Mouse (Mus musculus) thymus, adult 18-20 months (tissue): ENCODE measurements at regions not wholly inside any gene's neighbourhood (a gene's known extent, or its start where the extent isn't known, plus 50 kb on each side); places are given as distances from the start of the nearest gene placed in this dataset.

Source experiments
- DNase-seq, 2 experiments: peaks; one replicate each; pipeline ENCODE4 v3.0.0; 2022; ENCODE audit warnings: mixed read lengths in 2 of 2

GRCm38 (mm10) chr8:126737032-126737431 is 143.2 kb upstream of the Irf2bp2 start:
- no peak for DNase-seq

GRCm38 (mm10) chr8:126736441-126736962 is 142.7 kb upstream of the Irf2bp2 start:
- DNase-seq: no peak

DNA sequence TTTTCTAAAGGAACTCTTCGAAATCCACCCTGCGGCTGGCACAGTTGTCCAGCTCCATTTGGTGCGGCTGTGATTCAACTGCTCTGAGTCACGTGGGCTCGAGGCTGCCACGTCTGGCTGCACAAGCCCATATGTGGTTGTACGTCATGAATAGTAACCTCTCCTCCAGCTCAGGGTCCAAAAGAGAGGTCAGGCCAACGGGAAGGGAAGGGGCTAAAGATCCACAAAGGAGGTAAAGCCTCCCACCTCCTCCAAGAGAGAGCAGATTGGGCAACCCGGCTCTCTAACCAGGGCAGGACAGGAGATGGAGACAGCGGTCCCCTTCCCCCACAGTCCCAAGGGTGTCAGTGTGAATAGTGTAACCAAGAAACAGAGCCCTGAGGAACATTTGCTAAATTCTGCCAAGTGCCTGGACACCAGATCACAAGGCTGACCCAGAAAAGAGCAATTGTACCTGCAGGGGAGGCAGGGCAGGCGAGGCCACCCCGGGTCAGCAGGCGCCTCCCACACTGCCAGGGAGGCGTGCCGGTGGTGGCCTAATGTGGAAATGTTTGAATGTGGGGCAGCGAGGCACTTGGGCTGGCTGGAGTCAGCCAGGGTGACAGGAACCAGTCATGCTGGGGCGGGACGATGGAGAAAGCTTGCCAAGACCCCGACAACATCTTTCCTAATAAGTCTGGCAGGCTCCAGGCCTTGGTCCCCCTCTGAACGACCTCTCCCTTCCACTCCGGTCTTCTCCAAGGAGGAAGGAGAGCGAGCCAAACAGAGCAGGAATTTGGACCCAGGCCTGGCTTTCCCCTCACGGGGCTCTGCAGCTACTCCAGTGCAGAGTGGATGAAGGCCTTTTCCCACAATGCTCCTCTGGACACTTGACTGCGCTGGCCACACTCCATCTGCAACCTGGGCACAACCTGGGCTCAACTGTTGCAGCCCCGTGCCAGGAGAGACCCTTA is 142.0 kb upstream of the Irf2bp2 start:
- DNase-seq: peak; percentile 21 to 32

DNA sequence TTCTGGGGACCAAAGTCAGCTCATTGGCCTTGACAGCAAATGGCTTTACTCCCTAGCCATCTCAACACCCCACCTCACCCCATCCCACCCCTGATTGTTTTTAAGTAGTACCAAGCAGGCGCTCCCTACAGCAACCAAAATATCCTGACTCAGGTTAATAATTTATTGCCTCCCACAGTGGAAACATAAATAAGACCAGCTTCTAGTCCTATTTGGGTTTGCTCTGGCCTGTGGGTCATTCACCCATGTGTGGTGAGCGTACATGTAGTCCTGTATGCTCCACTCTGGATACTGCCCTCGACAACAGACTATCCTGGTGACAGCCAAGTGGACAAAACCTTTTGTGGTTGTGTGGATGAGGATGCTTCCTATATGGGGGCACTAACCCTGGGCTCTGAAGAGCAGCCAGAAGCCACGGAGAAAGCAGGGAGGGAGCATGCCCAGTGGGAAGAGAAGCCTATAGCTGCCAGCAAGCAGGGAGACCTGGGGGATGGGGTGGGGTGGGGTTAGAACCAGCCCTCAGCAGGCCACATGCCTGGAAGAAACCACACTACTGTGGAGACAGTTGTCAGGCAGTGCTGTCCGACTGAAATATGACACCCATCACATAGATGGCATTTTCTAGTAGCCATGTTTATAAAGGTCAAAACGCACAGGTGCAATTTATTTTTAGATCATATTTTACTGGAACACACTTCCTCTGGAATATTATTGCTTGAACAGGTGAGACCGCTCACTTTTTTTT is 141.1 kb upstream of the Irf2bp2 start:
- no peak for DNase-seq

DNA sequence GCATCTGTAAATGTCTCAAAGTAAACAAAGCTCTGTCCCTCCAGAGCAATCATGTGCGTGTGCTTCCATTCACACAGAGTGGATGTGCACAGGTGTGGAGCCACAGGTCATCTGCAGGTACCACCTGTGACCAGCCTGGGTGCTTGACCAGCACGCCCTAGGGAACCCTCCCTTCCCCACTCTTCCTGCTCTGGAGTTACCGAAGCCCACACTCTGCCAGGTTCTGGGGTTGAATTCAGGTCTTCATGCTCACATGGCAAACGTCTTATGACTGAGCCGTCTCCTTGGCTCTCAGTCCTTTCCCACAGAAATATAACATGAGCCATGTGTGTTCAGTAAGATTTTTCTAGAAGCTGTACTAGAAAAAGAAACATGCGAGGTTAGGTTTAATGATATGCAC is 140.0 kb upstream of the Irf2bp2 start:
- DNase-seq: no peak

- no peak for DNase-seq
These were observed 139.5 kb upstream of the Irf2bp2 start for GRCm38 (mm10) chr8:126733307-126733706.

DNA sequence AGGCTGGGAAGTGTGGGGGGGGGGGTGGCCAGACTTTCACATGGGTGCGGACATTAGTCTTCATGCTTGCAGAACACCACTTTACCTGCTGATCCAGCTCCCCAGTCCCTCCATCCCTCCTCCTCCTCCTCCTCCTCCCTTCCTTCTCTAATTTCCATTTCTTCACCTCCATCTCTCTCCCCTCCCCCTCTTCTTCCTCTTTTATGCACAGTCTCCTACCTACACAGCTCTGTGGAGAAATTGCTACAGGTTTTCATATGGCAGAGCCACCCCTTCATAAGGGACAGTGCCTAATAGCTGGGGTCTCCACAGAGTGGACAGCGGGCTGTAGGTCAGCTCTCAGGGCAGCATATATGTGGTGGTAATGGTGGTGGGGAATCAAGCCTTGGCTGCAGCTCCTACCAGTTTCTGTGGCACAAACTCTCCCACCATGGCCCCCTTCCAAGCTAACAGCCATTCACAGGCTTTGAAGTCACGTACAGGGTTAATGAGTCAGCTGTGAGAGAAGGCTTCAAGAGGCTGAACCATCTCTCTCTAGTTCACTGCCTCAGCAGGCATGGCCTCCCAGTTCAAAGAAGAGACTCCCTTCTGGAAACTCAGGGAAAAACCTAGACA is 136.3 kb upstream of the Irf2bp2 start:
- no peak for DNase-seq

DNA sequence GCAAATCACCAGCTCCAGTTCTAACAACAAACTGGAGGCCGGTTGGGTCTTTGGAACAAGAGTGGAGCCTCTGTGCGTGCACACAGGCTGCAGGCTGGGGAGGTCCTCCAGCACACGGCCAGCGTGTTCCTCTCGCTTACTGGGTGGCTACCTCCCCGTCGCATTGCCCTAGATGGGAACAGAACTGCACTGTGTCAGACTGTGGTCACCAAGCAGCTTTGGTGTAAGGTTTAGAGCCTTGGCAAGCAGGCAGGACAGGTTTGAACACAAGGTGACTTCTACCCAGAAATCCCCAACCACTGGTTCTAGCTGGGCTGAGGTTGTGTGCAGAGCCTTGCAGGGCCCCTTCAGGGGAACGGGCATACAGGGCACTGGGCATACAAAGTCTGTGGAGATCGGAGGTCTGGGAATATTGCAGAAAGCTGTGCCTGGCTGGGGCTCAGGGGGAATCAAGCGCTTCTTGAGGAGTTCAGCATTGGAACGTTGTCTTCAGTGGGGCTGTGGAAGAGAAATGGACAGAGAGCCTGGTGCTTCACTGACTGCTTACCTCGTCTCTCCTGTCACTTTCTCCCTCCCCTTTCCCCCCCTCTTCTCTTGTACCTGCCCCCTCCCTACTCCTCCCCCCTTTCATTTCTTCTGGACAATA is 135.3 kb upstream of the Irf2bp2 start:
- no peak for DNase-seq

GRCm38 (mm10) chr8:126728135-126728534 is 134.3 kb upstream of the Irf2bp2 start:
- DNase-seq: no peak

GRCm38 (mm10) chr8:126727068-126727467 is 133.3 kb upstream of the Irf2bp2 start:
- DNase-seq: no peak

GRCm38 (mm10) chr8:126723259-126724122 is 129.7 kb upstream of the Irf2bp2 start:
- no peak for DNase-seq

DNA sequence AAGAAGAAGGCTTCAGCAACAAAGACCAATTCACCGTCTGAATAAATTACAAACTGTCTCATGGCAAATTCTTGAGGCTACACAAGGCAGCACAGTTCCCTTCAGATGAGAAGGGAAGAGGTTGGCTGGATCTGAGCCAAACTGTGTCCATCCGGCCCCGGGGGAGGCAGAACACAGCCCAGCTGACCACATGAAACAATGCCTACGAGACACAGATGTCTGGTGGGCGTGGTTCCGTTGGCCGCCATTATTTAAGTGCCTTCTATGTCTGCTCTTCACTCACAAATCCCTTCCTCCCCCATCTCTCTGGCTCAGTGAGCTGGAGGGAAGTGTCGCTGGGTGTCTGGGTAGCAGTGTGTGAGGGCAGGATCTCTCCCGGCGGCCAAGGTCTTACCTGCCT is 127.8 kb upstream of the Irf2bp2 start:
- peak; percentile 33 to 57 for DNase-seq

GRCm38 (mm10) chr8:126720473-126721145 is 126.8 kb upstream of the Irf2bp2 start:
- no peak for DNase-seq

DNA sequence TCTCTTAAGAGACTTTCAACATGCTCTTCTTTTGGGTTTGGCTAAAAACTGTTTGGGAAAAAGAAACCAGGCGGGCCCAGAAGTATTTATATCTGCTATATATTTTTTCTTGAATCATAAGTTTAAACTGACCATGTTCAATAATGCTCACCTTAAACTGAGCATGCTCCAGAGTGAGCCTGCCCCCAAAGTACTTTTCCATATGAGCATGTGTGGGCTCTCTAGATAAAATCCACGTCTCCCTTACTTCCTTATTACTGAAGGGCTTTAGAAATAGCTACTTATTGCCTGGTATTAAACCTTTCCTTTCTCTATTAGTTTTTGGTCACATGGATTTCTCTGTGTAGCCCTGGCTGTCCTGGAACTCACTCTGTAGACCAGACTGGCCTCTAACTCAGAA is 126.0 kb upstream of the Irf2bp2 start:
- no peak for DNase-seq

DNA sequence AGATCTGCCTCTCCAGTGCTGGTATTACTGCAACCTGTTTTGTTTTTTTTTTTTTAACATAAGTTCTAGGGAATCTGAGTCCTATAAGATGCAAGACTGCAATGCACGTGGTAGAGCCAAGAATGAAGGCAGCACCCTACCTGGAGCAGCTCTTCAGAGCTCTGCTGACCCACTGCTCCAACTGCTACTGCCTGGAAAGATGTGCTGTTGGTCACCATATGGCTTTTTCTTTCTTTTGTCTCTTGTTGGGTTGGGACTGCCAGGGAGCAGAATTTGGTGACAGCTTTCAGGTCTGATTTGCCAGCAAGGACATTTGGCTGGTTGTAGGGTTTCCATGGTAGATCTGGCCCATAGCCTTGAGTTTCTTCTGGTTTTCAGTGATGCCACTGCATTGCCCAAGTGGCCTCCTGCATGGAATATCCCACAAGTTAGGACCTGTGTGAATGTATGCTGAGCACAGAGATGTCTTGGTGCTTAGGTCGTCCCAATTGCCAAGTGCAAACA is 123.9 kb upstream of the Irf2bp2 start:
- no peak for DNase-seq

- DNase-seq: no peak
These were observed 121.9 kb upstream of the Irf2bp2 start for GRCm38 (mm10) chr8:126715666-126716065.

GRCm38 (mm10) chr8:126713602-126714145 is 119.9 kb upstream of the Irf2bp2 start:
- DNase-seq: no peak

DNA sequence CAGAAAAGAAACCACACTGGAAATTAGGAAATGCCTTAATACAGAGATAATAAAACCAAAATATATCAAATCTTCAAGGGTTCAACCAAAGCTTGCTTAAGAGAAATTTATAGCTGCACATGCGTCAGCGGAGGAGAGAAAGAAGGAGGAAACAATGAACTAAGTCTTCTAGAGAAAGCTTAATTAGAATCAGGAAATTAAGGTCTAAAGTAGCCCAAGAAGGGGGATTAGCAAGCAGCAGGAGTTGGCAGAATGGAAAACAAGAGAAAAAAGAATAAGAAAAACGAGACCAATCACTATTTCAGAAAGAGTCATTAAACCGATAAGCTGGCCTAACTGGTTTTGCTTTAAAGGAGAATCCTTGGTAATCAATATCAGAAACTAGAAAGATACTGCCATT is 119.4 kb upstream of the Irf2bp2 start:
- DNase-seq: no peak

DNA sequence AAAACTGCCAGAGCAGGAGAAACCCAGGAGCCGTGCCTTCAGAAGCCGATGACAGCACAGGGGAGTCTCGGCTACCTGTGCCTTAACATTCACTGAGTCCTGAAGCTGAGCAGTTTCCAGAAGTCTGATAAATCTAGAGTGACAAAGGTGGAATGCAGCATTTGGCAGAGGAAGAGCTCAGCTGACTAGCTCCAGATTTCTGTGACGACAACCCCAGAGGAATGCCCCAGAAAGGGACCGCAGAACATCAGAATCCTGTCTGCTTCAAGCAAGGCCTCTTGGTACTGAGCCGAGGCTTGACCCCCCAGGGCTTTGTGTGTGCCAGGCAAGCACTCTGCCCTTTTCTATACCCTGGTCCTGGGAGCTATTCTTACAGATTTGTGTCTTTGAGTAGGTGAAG is 119.0 kb upstream of the Irf2bp2 start:
- no peak for DNase-seq

DNA sequence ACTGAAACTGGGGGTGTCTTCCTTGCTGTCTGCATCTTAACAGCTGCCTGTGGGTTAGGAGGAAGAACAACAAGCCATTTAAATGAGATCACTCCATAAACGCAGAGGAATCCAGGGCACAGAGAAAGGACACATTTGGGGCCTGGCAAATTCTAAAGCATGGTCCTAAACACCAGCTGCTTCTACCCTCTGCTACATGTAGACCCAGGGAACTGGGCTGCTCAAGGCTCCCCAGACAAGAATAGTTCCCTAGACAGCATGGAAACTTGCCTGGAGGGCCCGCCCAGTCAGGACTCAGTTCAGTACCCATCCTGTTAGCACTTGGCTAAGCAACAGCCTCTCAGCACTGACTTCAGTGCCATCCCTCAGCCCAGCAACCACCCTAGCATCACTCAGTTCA is 115.2 kb upstream of the Irf2bp2 start:
- DNase-seq: no peak
